Mouse (Mus musculus) lung, adult 2 months (tissue): Measurements from ENCODE around the gene Hnrnpm. TPM values are rescaled to one million over a fixed set of nuclear protein-coding genes. Genes with fewer than 3 reads are reported as not detected.
"Not testable (repeated sequence)": the region's sequence is repeated elsewhere in the genome, so short reads cannot be mapped to it uniquely, and the experiment has no call there.

Source experiments
- DNase-seq: peaks from one replicate; pipeline ENCODE4 v3.0.0; 2022
- H3K4me1 ChIP-seq: fragments of 200-500 bp; 2 replicates; pipeline ENCODE4 v1.6.1; 2011; ENCODE audit warnings: low read length; ENCODE audit not compliant: control insufficient read depth, insufficient read depth
- H3K4me3 ChIP-seq: fragments of 200-500 bp; replicated peaks from 2 replicates; pipeline ENCODE3; 2011; ENCODE audit warnings: low read depth, mild to moderate bottlenecking, control low read depth, low read length; ENCODE audit errors: extremely low read depth
- CTCF ChIP-seq: fragments of 200-500 bp; IDR thresholded peaks from 2 replicates; pipeline ENCODE4 v1.5.1; 2011; ENCODE audit warnings: mild to moderate bottlenecking, low read length, control low read depth; ENCODE audit not compliant: insufficient read depth
- POLR2A ChIP-seq: fragments of 200-500 bp; IDR thresholded peaks from 2 replicates; pipeline ENCODE4 v1.6.1; 2011; ENCODE audit warnings: low read depth, mild to moderate bottlenecking, control low read depth, low read length, borderline replicate concordance; ENCODE audit errors: extremely low read depth
- WGBS: fragments of 180-500 bp; shearing (Covaris S2); methylation state at CpG from one replicate; pipeline ENCODE4 v1.1.7; 2018; 5-methylcytosine and 5-hydroxymethylcytosine counted together
- polyA plus RNA-seq: library from polyadenylated mRNA; depleted of rRNA; stranded (reverse); fragments of >200 nt; gene quantifications from 2 replicates; pipeline ENCODE4 v1.2.3, GENCODE M21; 2012; rRNA removed

Hnrnpm gene
- polyA plus RNA-seq = 72.4 and 83.8 TPM in 2 replicates

GRCm38 (mm10) chr17:33686760-33687159 is at the start of gene Hnrnpm:
TSS of gene Hnrnpm (minus strand) at chr17:33686860.
- Histone ChIP-seq H3K4me3 (no peak within 1 kb of the TSS), H3K4me1 (peaks cover 22% of the 10 kb centered on the region)
- WGBS = 82% methylated on average over 1 of the region's 1 CpGs
- DNase-seq = no peak
- TF ChIP-seq POLR2A = no peak

- WGBS = 54% methylated on average over 10 of the region's 10 CpGs
- not testable (repeated sequence) for H3K4me1 ChIP-seq, H3K4me3 ChIP-seq, DNase-seq
Observed at GRCm38 (mm10) chr17:33733526-33733925, 46.9 kb upstream of the Hnrnpm start.

GRCm38 (mm10) chr17:33732556-33733083 is 46.0 kb upstream of the Hnrnpm start:
- H3K4me1 ChIP-seq, DNase-seq, H3K4me3 ChIP-seq: not testable (repeated sequence)
- WGBS = 47% methylated on average over 9 of the region's 9 CpGs

- no peak overlapping the region for H3K4me3 ChIP-seq
- H3K4me1 ChIP-seq = no peaks in the 10 kb centered on the region
- DNase-seq = no peak
- WGBS = 35% methylated on average over 2 of the region's 2 CpGs
- TF ChIP-seq POLR2A = no peak
- no peak for TF ChIP-seq CTCF
Observed at GRCm38 (mm10) chr17:33729215-33729614, 42.6 kb upstream of the Hnrnpm start.

- no peaks in the 10 kb centered on the region for H3K4me1 ChIP-seq
- WGBS = 70% methylated on average over 2 of the region's 2 CpGs
- H3K4me3 ChIP-seq = no peak overlapping the region
- no peak for DNase-seq
- TF ChIP-seq CTCF = no peak
- TF ChIP-seq POLR2A = no peak
Observed at GRCm38 (mm10) chr17:33728396-33728795, 41.7 kb upstream of the Hnrnpm start.

- H3K4me1 ChIP-seq = no peaks in the 10 kb centered on the region; the same call in 1 of the 2 replicates
- no peak for DNase-seq
- 92% methylated on average over 7 of the region's 7 CpGs for WGBS
Observed at GRCm38 (mm10) chr17:33719736-33720378, 33.2 kb upstream of the Hnrnpm start.

GRCm38 (mm10) chr17:33718944-33719725 is 32.5 kb upstream of the Hnrnpm start:
- H3K4me1 ChIP-seq = no peaks in the 10 kb centered on the region; the same call in 1 of the 2 replicates
- H3K4me3 ChIP-seq = no peak overlapping the region
- WGBS = 43% methylated on average over 10 of the region's 10 CpGs
- DNase-seq = no peak
- no peak for TF ChIP-seq CTCF

More at GRCm38 (mm10) chr17:33719736-33720378, 33.2 kb upstream of the Hnrnpm start:
- TF ChIP-seq CTCF (no peak), POLR2A (no peak)
- H3K4me3 ChIP-seq = no peak overlapping the region

- under 1% methylated on average over 46 of the region's 46 CpGs for WGBS
- Histone ChIP-seq H3K4me3 (peak within 1 kb of the TSS; percentile 91), H3K4me1 (no peaks in the 10 kb centered on the region; the same call in 1 of the 2 replicates)
- no peak for TF ChIP-seq CTCF
- TF ChIP-seq POLR2A = peak; percentile 69
- peak; percentile 98 for DNase-seq
Observed at GRCm38 (mm10) chr17:33718384-33718881, 31.8 kb upstream of the Hnrnpm start, which contains the start of gene March2. TSS of gene March2 (minus strand) at chr17:33718670.

- TF ChIP-seq CTCF (no peak), POLR2A (no peak)
- H3K4me1 ChIP-seq = no peaks in the 10 kb centered on the region; the same call in 1 of the 2 replicates
- no peak for DNase-seq
- 7% methylated on average over 8 of the region's 8 CpGs for WGBS
- peak overlapping the region; percentile 91 for H3K4me3 ChIP-seq
Observed at GRCm38 (mm10) chr17:33717982-33718381, 31.3 kb upstream of the Hnrnpm start.

GRCm38 (mm10) chr17:33717246-33717645 is 30.6 kb upstream of the Hnrnpm start:
- Histone ChIP-seq H3K4me3 (no peak overlapping the region), H3K4me1 (no peaks in the 10 kb centered on the region; the same call in 1 of the 2 replicates)
- WGBS = 97% methylated on average over 1 of the region's 1 CpGs
- DNase-seq = no peak
- no peak for TF ChIP-seq POLR2A
- no peak for TF ChIP-seq CTCF
